Mouse (Mus musculus) subcutaneous adipose tissue, adult 2 months (tissue): ENCODE measurements around the gene Olfr402. TPM values are rescaled to one million over a fixed set of nuclear protein-coding genes. Genes with fewer than 3 reads are reported as not detected.

ENCODE experiments used
- polyA plus RNA-seq: library from polyadenylated mRNA; depleted of rRNA; stranded (reverse); fragments of >200 nt; gene quantifications from 2 replicates; pipeline ENCODE4 v1.2.3, GENCODE M21; 2012; ENCODE audit warnings: low replicate concordance; rRNA removed

Gene Olfr402
- not detected in 2 replicates for polyA plus RNA-seq

DNA sequence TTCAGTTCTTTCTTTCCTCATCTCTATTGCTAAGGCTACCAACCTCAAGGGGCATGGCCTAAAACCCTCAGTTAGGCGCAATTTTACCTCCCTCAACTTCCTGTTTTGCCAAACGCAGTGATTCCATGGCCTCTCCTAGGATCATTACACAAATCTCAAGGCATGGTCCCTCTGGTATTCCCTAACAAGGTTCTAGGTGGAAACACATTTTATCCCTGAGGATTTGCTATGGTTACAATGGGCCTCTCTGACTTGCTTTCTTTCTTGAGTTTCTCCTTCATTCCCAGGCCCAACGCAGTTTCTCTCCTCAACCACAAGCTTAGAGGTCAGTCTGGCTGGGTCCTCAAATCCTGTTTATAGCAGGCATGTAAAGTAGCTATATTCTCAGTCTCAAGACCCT, at the start of gene Olfr402:
Olfr402 (plus strand) TSS at position 301 of the 400 bp plus-strand sequence.

DNA sequence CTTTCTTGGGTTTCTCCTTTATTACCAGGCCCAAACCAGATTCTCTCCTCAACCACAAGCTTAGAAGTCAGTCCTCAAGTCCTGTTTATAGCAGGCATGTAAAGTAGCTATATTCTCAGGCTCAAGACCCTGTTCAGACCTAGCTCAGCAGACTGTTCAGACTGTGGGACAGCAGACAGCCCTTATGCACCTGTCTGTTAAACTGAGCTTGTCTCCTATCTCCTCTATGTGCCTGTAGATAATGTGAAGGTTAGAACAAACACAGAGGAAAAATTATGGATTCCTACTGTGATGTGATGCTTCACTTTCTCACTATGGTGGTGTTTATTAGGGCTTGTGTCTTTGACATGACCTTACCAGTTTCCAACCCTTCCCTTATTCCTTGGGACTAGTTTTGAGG, 39.9 kb upstream of the Olfr402 start, which contains the start of gene Olfr401:
Olfr401 (plus strand) TSS at position 301 of the 400 bp plus-strand sequence.

DNA sequence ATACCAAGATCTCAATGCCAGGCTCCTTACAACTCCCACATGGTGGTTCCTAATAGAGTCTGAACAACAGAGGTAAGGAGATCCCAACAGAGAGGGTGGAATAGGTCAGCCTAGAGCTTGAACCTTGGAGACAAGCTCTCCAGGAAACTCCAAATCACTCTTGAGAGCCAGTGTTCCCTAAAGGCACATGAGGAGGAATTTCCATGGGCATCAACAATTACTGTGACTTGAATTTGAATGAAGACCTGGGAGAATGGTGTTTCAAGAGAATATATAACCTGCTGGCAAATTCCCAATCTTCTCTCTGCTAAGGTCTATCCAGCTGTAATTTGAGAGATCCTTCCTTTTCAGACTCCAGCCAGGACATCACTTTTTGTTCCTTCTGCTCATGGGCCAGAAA, 32.6 kb downstream of the Olfr402 start, which contains the start of gene Olfr403:
Olfr403 (plus strand) TSS at position 301 of the 400 bp plus-strand sequence.

Other genes starting within 250 kb of the Olfr402 start
- gene Olfr395, start 244.2 kb upstream of the Olfr402 start, polyA plus RNA-seq: not detected in 2 replicates
- not detected in 2 replicates for gene Olfr23, start 216.9 kb upstream of the Olfr402 start, polyA plus RNA-seq
- not detected in 2 replicates for gene Olfr397, start 192.7 kb upstream of the Olfr402 start, polyA plus RNA-seq
- gene Olfr398, start 163.1 kb upstream of the Olfr402 start, polyA plus RNA-seq: not detected in 2 replicates
- not detected in 2 replicates for gene Olfr139, start 97.0 kb upstream of the Olfr402 start, polyA plus RNA-seq
- gene Olfr399, start 96.9 kb upstream of the Olfr402 start, polyA plus RNA-seq: not detected in 2 replicates
- gene Zfp616, start 83.6 kb upstream of the Olfr402 start, polyA plus RNA-seq: not detected in 2 replicates
- not detected in 2 replicates for gene Olfr401, start 39.8 kb upstream of the Olfr402 start, polyA plus RNA-seq
- not detected in 2 replicates for gene Olfr403, start 32.7 kb downstream of the Olfr402 start, polyA plus RNA-seq
- not detected in 2 replicates for gene Olfr43, start 57.9 kb downstream of the Olfr402 start, polyA plus RNA-seq
- gene Olfr406, start 106.3 kb downstream of the Olfr402 start, polyA plus RNA-seq: not detected in 2 replicates
- gene Olfr59, start 130.2 kb downstream of the Olfr402 start, polyA plus RNA-seq: not detected in 2 replicates
- not detected in 2 replicates for gene Olfr410, start 184.5 kb downstream of the Olfr402 start, polyA plus RNA-seq
- gene Olfr411, start 199.1 kb downstream of the Olfr402 start, polyA plus RNA-seq: not detected in 2 replicates
- not detected in 2 replicates for gene Olfr412, start 208.5 kb downstream of the Olfr402 start, polyA plus RNA-seq